Mouse (Mus musculus) spleen, adult 2 months (tissue): ENCODE results near the gene Ahcyl1. TPM values are rescaled to one million over a fixed set of nuclear protein-coding genes. Genes with fewer than 3 reads are reported as not detected.
"Not testable (repeated sequence)": the region's sequence is repeated elsewhere in the genome, so short reads cannot be mapped to it uniquely, and the experiment has no call there.

Experiments used
- DNase-seq, 2 experiments: peaks; one replicate each; pipeline versions ENCODE4 v3.0.0 to v3.0.0-alpha.2; 2012 to 2021; ENCODE audit warnings: low spot score in 2 of 2, low read depth in 1 of 2
- H3K27ac ChIP-seq: fragments of 200-500 bp; 2 replicates; pipeline ENCODE4 v1.5.1; 2012; ENCODE audit warnings: low read length, inconsistent platforms; ENCODE audit not compliant: insufficient read depth
- H3K27me3 ChIP-seq: fragments of 200-500 bp; 2 replicates; pipeline ENCODE4 v1.6.1; 2012; ENCODE audit warnings: mild to moderate bottlenecking, moderate library complexity, low read length, inconsistent platforms; ENCODE audit not compliant: control insufficient read depth, insufficient read depth
- H3K36me3 ChIP-seq: fragments of 200-500 bp; 2 replicates; pipeline ENCODE4 v1.6.1; 2012; ENCODE audit warnings: mild to moderate bottlenecking, low read length, inconsistent platforms; ENCODE audit not compliant: control insufficient read depth, insufficient read depth
- H3K4me1 ChIP-seq: fragments of 200-500 bp; 2 replicates; pipeline ENCODE4 v1.6.1; 2011; ENCODE audit warnings: inconsistent platforms; ENCODE audit not compliant: control insufficient read depth, insufficient read depth, insufficient read length
- H3K4me3 ChIP-seq: fragments of 200-500 bp; 2 replicates; pipeline ENCODE4 v1.5.1; 2011; ENCODE audit warnings: mild to moderate bottlenecking, inconsistent platforms; ENCODE audit not compliant: insufficient read depth, insufficient read length; ENCODE audit errors: extremely low read depth
- CTCF ChIP-seq: fragments of 200-500 bp; IDR thresholded peaks from 2 replicates; pipeline ENCODE4 v1.5.1; 2011; ENCODE audit warnings: mild to moderate bottlenecking, inconsistent platforms; ENCODE audit not compliant: insufficient read depth, insufficient read length, insufficient replicate concordance; ENCODE audit errors: extremely low read depth
- POLR2A ChIP-seq: fragments of 200-500 bp; IDR thresholded peaks from 2 replicates; pipeline ENCODE4 v1.6.1; 2011; ENCODE audit warnings: low read depth, low read length, inconsistent platforms
- WGBS: fragments of 180-500 bp; shearing (Covaris S2); methylation state at CpG from one replicate; pipeline ENCODE4 v1.1.7; 2018; 5-methylcytosine and 5-hydroxymethylcytosine counted together
- polyA plus RNA-seq: library from polyadenylated mRNA; depleted of rRNA; stranded (reverse); fragments of >200 nt; gene quantifications from 2 replicates; pipeline ENCODE4 v1.2.3, GENCODE M21; 2012

The Ahcyl1 gene
- polyA plus RNA-seq, 1 experiment = 22.7 TPM

DNA sequence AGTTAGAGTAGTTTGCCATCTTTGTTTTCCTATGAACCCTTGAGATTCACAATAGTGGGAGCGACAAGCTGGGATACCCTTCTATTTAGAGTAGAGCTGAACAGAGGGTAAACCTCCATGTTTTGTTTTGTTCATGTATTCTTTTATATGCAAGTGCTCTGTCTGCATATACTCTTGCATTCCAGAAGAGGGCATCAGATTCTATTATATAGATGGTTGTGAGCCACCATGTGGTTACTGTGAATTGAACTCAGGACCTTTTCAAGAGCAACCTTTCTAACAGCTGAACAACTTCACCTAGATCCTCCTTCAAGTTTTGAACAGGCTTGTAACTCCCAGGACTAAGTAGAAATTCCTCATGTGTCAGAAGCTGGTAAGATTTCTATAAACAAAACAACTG lies 37.4 kb downstream of the Ahcyl1 start:
- Histone ChIP-seq H3K4me3 (no peak overlapping the region), H3K27me3 (no peaks in the 10 kb centered on the region), H3K4me1 (no peaks in the 10 kb centered on the region), H3K36me3 (peaks cover 4% of the 10 kb centered on the region; the same call in 1 of the 2 replicates), H3K27ac (no peak overlapping the region)
- no peak for TF ChIP-seq CTCF
- no peak for TF ChIP-seq POLR2A
- 94% methylated on average over 1 of the region's 1 CpGs for WGBS
- DNase-seq = no peak

DNA sequence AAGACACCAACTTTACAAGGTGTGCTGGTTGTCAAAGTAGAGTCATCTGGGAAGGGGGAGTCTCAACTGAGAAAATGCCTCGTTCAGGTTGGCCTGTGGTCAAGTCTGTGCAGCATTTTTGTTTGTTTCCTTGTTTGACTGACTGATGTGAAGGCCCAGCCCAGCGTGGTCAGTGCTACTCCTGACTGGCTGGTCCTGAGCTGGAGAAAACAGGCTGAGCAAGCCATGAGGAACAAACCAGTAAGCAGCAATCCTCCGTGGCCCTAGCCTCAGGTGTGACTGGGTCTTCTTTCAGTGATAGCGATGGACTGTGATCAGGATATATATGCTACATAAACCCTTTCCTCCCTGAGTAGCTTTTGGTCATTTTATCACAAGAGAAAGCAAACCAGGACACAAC lies 39.5 kb downstream of the Ahcyl1 start:
- DNase-seq = no peak
- WGBS = 79% methylated on average over 4 of the region's 4 CpGs
- no peak overlapping the region for H3K27ac ChIP-seq
- H3K36me3 ChIP-seq = peaks cover 3% of the 10 kb centered on the region; the same call in 1 of the 2 replicates
- no peaks in the 10 kb centered on the region for H3K27me3 ChIP-seq
- no peak for TF ChIP-seq POLR2A
- TF ChIP-seq CTCF = no peak
- H3K4me3 ChIP-seq = no peak overlapping the region
- H3K4me1 ChIP-seq = no peaks in the 10 kb centered on the region

DNA sequence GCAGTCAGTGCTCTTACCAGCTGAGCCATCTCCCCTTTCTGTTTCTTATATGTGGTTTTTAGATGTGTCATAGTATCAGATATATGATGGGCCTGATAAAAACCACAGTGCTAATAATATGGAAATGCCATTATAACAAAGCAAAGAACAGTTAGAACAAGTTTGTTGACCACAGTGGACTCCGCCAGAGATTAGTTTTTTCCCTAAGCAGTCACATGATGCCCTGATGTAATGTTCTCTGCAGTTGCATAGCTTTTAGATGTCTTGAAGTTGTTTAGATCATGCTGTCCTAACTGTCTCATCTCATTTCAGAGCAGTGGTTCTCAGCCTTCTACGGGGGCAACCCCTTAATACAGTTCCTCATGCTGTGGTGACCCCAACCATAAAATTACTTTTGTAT lies 40.2 kb downstream of the Ahcyl1 start:
- TF ChIP-seq CTCF (no peak), POLR2A (no peak)
- Histone ChIP-seq H3K27ac (no peak overlapping the region), H3K36me3 (peaks cover 3% of the 10 kb centered on the region; the same call in 1 of the 2 replicates), H3K4me1 (no peaks in the 10 kb centered on the region), H3K27me3 (no peaks in the 10 kb centered on the region), H3K4me3 (no peak overlapping the region)
- DNase-seq = no peak
- WGBS = 90% methylated on average over 2 of the region's 2 CpGs

DNA sequence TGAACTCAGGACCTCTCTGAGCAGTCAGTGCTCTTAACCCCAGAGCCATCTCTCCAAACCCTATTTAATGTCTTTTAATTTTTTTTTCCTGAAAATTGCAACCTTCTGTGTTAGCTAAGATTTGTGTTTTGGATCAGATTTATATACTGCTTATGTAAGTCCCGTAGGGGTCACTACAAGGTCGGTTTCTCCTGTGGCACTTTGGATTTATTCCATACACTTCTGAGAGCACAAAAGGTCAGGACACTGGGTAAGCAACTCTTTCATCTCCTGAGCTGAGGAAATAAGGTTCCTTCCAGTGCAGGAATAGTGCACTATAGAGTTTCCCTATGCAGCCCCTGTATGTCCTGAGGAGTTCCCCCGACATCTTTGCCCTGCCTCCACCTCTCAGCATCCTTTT lies 40.9 kb downstream of the Ahcyl1 start:
- WGBS = 88% methylated on average over 3 of the region's 3 CpGs
- no peak for TF ChIP-seq POLR2A
- TF ChIP-seq CTCF = no peak
- DNase-seq = no peak
- Histone ChIP-seq H3K4me1 (no peaks in the 10 kb centered on the region), H3K27ac (no peak overlapping the region), H3K4me3 (no peak overlapping the region), H3K36me3 (peaks cover 2% of the 10 kb centered on the region; the same call in 1 of the 2 replicates), H3K27me3 (no peaks in the 10 kb centered on the region)

DNA sequence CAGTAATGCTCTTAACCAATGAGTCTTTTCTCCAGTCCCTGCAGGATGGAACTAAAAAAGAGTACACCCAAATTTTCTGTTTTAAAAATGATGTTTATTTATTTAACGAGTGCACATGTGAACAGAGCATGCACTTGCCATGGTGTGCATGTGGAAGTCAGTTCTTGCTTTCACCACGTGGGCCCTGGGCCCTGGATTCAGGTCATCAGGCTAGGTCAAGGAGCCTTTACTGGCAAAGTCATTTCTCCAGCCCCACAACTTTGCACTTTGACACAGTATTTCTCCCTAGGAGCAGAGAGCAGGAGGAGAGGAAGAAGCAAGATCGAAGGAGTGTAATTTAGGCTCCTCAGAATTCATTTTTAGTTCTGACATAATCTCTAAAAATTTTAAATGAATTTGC lies 41.5 kb downstream of the Ahcyl1 start:
- WGBS = 82% methylated on average over 3 of the region's 3 CpGs
- no peaks in the 10 kb centered on the region for H3K4me1 ChIP-seq
- DNase-seq = no peak
- no peaks in the 10 kb centered on the region for H3K36me3 ChIP-seq
- no peaks in the 10 kb centered on the region for H3K27me3 ChIP-seq
- H3K4me3 ChIP-seq = no peak overlapping the region
- no peak overlapping the region for H3K27ac ChIP-seq
- TF ChIP-seq CTCF (no peak), POLR2A (no peak)

DNA sequence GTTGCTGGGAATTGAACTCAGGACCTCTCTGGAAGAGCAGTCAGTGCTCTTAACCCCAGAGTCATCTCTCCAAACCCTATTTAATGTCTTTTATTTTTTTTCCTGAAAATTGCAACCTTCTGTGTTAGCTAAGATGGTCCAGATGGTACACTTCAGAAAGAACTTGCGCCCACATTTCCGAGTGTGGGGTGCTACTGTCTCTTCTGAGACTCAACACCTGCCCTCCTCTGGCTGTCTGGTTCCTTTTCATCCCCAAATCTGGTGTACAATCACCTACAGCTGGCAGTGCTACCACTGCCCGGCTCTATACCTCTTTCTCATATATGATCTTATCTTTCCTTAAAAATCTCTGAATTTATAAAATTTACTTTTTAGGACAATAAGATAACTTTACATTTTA lies 43.4 kb downstream of the Ahcyl1 start:
- H3K27ac ChIP-seq = no peak overlapping the region
- TF ChIP-seq POLR2A (no peak), CTCF (no peak)
- H3K4me3 ChIP-seq = no peak overlapping the region
- 89% methylated on average over 3 of the region's 3 CpGs for WGBS
- H3K27me3 ChIP-seq = no peaks in the 10 kb centered on the region
- no peak for DNase-seq
- H3K4me1 ChIP-seq = no peaks in the 10 kb centered on the region
- no peaks in the 10 kb centered on the region for H3K36me3 ChIP-seq

DNA sequence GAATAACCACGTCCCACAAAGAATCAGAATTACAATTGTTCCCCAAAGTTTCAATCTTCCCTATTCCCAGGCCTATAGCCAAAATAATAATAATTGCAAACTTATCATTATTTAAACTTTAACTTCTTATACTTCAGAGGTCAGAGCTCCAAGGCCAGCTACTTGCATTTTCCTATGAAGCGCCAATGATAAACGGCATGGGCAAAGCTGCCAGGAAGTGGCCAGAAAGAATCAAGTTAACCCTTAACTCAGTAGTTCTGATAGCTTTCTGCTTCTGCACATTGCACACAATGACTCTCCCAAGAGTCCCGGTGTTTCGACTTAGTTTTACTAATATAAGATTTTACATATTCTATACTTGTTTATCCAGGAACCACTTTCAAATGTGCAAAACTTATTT lies 46.1 kb downstream of the Ahcyl1 start:
- not testable (repeated sequence) for H3K27me3 ChIP-seq, DNase-seq, H3K4me3 ChIP-seq, H3K4me1 ChIP-seq, H3K27ac ChIP-seq, H3K36me3 ChIP-seq
- WGBS = 58% methylated on average over 5 of the region's 5 CpGs

DNA sequence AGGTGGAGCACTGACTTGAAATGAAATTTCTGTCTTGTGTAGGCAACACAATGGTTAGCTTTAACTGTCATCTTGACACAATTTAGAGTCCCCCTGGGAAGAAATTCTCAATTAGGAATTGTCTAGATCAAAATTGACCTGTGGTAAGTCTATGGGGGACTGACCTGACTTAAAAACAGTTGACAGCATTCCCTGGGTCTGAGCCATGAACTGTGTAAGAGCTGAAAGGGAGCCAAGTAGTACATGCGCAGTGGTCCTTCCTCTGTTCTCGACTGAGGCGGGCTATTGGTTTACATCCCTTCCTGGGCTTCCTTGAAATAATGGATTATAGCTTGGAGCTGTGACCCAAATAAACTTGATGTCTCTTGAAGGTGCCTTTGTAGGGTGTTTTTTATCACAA lies 49.4 kb downstream of the Ahcyl1 start:
- no peak for DNase-seq
- Histone ChIP-seq H3K27me3 (no peaks in the 10 kb centered on the region), H3K36me3 (no peaks in the 10 kb centered on the region), H3K4me1 (no peaks in the 10 kb centered on the region), H3K27ac (no peak overlapping the region), H3K4me3 (no peak overlapping the region)
- 84% methylated on average over 3 of the region's 3 CpGs for WGBS
- TF ChIP-seq CTCF (no peak), POLR2A (no peak)
